Mouse (Mus musculus) 3T3-L1 (cell line): ENCODE measurements around the gene Gm10053.
"Not testable (repeated sequence)": the region's sequence is repeated elsewhere in the genome, so short reads cannot be mapped to it uniquely, and the experiment has no call there.

ENCODE experiments used
- DNase-seq: peaks from one replicate; pipeline ENCODE4 v3.0.0-alpha.2; 2015; ENCODE audit warnings: low read depth, low spot score

The Gm10053 gene

DNA sequence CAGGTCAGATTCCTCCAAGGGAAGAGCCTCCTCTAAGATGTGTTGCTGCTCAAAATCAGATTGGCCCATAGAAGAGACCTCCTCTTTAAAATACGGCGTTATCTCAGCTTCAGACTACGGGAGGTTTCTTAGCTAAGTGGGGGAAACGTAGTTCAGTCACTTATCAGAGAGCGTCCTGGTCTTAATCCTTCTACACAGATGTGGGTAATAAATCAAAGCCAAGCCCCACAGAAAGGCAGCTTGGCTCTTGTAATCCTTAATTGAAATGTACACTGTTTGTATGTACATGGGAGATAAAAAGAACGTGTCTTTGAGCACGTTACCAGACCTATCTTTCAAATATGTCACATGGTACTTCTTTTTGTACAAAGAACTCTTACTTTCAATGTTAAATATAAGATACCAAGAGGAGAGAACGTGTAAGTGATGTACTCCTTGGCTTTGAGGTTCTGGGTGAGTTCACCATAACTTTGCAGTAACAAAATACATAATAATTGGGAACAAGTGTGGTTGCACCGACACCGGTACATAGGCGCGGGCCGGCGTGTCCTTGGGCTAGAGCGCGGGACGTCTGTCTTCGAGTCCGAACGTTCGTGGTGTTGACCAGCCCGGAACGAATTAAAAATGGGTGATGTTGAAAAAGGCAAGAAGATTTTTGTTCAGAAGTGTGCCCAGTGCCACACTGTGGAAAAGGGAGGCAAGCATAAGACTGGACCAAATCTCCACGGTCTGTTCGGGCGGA lies at the start of gene Gm10053:
TSS of gene Gm10053 (plus strand) at position 558 of the 742 bp plus-strand sequence.
- not testable (repeated sequence) for DNase-seq

- DNase-seq = no peak
These were observed 33.4 kb upstream of the Gm10053 start for GRCm38 (mm10) chr19:24842080-24842479.

DNA sequence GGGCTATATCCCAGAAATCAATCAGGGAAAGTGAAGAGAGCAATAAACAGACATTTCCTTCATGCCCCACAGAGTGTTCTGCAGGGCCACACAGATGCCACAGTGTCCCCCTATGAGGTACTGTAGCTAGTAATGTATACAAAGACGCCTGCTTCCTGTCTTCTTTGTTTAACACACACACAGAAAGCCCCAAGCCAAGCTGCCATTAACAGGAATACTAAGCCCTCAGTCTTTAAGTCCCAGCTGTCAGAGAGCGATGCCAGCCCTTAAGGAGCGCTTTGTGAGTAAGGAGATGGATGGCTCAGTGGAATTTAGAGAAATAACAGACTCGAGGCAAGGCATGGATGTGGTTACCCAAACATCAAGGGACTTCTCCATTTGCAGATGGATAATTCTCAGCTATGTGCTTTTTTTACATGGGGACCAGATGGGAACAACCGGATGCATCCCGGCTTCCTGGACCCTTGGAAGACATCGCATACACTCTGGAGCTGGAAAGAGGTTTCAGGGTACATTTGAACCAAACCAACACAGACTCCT lies 30.4 kb upstream of the Gm10053 start:
- DNase-seq = no peak

GRCm38 (mm10) chr19:24848345-24848744 lies 27.1 kb upstream of the Gm10053 start:
- no peak for DNase-seq

DNA sequence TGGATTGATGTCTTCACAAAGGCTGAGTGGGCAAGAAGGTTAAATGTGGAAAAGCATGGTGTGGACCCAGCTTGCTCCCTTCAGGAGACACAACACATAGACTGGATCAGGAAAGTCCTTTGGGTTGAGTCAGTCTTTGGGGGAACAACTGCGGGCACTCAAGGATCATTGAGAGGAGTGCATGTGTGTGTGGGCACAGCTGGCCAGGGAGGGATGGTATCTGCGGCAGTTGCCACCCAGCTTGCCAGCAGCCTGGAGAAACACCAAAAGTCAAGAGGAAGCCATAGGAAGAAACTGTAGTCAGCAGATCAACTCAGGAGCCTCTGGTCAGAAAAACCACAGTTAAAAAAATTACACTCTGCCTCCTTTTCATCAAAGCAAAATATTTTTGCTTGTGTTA lies 26.6 kb upstream of the Gm10053 start:
- DNase-seq = no peak

DNA sequence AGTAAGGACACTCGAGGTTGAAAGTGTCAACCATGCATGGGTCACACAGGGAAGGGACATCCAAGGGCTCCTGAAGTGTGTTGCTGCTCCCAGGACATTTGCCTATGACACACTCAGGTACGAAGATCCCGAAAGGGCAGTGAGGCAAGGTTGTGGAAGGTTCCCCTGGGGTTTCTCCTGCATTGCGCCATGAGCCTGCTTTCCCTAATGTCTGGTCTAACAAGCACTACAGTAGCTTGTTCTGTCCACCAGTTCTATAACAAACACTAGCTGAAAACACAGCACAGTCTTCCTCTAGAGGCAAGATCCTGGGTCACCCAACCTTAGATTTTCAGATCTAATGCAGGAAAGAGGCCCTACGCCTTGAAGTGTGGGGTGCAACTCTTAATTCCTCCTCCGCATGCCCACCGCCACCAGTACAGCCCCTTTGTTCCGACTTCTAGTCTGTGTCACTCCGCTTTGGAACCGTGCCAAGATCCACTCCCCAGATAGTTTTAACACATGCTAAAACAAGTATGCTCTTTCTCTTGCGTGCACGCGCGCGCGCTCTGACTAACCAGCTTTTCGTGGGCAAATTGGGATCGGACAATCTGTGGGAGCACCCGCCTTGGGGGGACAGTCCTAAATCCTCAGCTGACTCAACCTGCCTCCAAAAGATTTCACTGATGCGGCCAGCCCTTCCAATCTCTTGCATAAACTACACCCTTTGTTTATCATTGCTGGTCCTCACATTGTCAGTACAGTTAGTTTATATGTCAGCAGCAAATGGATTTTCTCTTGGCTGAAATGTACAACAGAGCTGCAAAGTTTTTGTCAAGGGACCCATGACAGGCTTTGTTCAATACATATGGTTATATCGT lies 23.8 kb upstream of the Gm10053 start:
- no peak for DNase-seq

DNA sequence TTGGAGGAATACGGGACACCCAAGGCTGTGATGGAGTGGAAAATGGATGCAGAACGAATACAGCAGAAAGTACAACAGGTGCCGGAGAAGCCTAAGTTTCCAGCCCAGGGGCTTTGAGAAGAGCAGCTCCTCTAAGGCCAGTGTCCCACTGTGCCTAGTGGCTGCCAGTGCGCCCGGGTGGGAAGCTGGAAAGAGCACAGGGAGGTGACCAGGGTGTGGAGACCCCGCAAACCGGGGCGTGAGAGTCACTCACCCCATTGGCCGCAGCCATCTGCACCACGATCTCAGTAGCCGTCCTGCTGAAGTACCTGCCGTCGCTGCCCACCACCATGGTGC lies 14.2 kb upstream of the Gm10053 start:
- DNase-seq = no peak

DNA sequence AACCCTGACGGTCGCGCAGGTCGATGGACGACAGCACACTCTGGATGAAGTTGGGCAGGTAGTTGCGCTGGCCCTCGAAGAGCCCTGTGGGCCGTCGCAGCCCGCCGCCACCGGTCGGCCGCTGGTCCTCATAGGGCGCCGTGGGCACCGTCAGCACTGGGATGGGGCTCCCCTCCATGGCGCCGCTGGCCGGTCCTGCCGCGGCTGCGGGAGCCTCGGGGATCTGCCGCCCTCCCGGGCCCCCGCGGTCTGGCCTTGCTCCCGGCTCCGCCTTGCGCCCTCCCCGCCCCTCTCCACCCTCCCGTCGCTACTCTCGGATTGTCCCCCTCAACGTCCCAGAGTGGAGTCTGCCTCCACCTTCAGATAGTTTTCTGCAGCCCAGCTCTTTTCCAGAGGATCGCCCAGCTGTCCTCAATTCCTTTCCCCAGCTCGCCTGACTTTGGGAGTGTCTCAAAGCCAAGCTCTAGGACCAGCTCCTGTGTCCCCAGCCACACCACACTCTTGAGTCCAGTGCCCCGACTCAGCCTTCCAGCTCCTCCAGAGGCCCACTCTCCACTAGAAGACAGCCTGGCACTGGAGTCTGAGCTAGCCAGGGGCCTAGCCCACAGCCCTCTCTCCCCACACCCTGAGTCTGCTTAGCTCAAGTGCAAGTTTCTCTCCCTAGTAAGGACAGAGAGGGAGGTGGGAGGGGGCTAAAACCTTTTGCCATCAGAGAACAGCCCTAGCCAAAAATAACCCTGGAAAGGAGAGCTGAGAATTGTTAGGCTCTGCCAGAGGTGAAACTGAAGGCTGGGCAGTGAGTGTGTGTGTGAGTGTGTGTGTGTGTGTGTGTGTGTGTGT lies 13.7 kb upstream of the Gm10053 start, which contains the start of gene Pgm5:
TSS of gene Pgm5 (minus strand) at position 244 of the 840 bp plus-strand sequence.
- no peak for DNase-seq

GRCm38 (mm10) chr19:24865436-24865835 lies 10.1 kb upstream of the Gm10053 start:
- no peak for DNase-seq

DNA sequence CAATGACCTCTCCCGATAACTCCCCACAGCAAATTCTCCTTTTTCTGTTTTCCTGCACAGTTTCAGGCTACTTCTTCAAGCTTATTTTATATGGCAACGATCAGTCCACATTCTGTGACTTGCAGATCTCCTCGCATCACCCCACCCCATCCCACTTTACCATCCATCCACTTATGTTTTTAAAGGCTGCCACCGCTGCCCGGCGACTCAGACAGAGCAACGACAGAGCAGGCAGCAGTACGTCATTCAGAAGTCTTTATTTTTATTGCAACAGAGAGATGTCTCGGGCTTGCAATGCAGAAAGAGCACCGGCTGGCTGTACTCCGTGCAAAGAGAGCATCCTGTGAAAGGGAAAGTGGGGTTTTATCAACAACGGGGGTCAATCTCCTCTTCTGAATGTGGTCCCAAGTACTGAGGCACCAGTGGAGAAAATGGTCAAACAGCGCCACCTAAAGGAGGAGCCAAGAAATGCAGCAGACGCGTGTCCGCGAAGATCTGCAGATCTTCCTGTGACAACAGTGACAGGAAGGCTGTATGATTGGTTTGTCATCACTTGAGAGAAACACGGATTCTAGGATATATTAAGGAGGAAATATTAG lies 4.3 kb upstream of the Gm10053 start:
- peak; percentile 80 for DNase-seq

DNA sequence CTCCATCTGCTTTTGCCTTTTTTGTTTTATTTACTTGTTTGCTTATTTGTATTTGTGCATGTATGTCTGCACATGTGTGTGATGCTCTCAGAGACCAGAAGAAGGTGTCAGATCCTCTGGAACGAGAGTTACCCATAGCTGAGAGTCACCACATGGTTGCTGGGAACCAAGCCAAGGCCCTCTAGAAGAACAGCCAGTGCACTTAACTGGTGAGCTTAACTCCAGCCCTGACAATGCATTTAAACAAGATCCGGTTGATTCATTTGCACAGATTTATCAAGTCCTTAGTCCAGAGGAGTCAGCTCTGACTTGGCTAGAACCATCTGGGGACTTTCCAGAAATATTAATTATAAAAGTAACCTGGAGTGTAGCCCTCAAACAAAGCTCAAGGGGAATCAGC lies 1.6 kb upstream of the Gm10053 start:
- DNase-seq = peak; percentile 27

GRCm38 (mm10) chr19:24881237-24881636 lies 5.8 kb downstream of the Gm10053 start:
- no peak for DNase-seq

- peak; percentile 83 for DNase-seq
These were observed 10.0 kb downstream of the Gm10053 start for GRCm38 (mm10) chr19:24885504-24885903.

GRCm38 (mm10) chr19:24886888-24887287 lies 11.4 kb downstream of the Gm10053 start:
- DNase-seq = no peak

DNA sequence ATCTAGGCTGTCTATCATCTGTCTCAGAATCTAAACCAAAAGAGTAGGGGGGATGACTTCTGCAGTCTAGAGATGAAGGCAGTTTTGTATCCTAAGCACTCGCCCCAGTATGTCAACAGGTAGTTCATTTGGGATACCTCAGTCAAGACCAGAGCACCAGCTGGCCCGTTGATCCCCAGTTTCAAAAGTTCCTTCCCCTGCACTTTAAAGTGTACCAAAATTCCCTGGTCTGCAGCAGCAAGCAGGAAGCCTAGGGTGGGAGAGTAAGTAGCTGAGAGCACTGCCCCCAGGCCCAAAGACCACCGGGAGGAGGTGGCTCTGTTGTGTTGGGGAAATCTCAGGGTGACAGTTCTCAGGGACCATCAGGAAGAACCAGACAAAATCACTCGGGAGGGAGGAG lies 21.1 kb downstream of the Gm10053 start:
- DNase-seq = no peak

DNA sequence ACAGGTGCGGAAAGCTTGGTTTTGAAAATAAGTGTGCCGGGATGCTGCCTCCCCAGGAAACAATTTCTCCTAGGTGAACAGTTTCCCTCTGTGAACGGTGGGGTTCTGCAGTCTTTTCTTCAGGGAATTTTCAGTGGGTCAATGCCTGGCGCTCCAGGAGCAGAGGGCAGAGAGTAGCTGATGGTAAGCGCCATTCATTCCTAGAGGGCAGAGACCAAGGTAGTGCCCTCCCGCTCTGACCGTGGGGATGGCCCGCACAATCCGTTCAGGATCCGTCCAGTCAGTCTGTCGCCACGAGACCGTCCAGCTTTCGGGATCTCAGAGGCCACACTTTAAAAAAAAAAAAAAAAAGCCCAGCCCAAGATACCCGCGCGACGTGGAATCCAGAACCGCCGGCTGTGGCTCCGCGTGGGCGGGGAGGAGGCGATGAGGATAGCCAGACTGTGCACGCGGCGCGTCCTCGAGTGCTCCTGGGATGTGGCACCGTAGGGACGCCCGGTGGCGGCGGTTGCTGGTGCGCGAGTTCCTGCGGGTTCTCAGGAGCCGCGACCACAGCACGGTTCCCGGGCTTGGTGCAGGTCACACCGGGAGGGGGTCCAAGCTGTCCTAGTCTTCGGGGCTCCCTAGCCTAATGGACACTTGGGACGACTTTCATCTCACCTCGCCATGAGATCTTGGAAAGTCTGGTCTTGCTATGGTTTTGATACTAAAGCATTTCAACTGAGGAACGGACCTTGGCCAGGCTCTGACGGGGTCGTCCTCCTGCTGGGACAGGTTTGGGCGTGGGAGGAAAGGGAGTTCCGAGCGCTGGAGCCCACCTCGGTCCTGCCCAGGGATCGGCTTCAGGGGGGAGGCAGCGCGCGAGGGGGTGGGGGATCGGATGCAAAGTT lies 21.8 kb downstream of the Gm10053 start:
- DNase-seq = no peak

DNA sequence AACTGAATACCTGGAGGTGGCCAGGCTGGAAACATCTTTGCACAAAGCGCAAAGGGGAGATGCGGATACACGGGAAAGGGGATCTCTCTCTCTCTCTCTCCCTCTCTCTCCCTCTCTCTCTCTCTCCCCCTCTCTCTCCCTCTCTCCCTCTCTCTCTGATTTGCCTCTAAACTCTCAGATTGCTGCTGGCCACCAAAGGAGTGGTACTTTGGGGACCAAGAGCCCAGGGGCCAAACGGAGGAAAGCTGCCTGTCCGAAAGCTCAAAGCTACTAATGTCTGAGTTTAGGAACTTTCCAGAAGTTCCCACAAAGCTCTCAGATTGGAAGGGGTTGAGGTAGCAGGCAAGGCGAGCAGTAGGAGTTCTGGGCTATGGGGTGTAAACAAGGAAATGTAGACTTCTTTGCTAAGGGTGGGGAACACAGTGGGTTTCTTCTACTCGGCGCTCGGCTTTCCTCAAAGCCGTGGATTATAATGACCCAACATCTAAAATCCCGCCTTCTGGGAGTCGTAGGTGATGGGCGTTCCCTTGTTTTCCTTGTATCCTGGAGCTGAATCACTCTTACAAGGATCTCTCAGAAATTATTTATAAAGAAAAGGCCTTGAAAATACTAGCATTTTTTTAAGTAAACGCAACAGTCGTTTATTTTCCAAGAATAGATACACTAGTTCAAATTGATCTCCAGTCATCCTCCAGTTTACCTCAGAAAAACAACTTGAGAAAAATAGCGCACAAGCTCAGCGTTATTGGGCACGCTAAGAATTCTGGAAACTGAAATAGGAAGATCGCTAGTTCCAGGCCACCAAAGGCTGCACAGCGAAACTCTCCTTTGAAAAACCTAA lies 22.6 kb downstream of the Gm10053 start:
- no peak for DNase-seq

- no peak for DNase-seq
These were observed 23.5 kb downstream of the Gm10053 start for GRCm38 (mm10) chr19:24898737-24899577.
